Mouse (Mus musculus) large intestine, adult 2 months (tissue): ENCODE data around the gene Thsd7a. TPM values are rescaled to one million over a fixed set of nuclear protein-coding genes. Genes with fewer than 3 reads are reported as not detected.

ENCODE experiments used
- DNase-seq: peaks from one replicate; pipeline ENCODE4 v3.0.0-alpha.2; 2012; ENCODE audit warnings: low read depth, low spot score
- WGBS: fragments of 180-500 bp; shearing (Covaris S2); methylation state at CpG from one replicate; pipeline ENCODE4 v1.1.7; 2018; 5-methylcytosine and 5-hydroxymethylcytosine counted together
- polyA plus RNA-seq: library from polyadenylated mRNA; depleted of rRNA; stranded (reverse); fragments of >200 nt; gene quantifications from 2 replicates; pipeline ENCODE4 v1.2.3, GENCODE M21; 2012

Gene Thsd7a
- polyA plus RNA-seq, 1 experiment, result 0.50 TPM

DNA sequence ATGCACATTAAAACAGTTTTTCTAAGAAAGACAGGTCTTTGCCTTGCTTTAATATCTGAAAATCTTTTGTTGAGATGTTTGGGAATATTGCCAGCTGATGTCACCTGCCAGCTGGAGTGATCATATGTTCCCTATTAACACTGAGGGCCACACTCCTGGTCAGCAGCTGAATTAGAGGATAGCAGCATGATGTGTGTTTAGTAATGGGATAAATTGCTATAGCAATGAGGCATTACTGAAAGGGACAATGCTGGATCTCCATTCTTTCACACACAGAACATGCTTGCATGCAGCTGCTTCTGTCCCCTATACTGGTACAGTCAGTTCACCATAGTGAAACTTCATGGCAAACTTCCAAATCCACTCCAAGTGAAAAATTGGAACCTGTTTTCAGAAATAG lies 230.1 kb downstream of the Thsd7a start:
- no peak for DNase-seq

DNA sequence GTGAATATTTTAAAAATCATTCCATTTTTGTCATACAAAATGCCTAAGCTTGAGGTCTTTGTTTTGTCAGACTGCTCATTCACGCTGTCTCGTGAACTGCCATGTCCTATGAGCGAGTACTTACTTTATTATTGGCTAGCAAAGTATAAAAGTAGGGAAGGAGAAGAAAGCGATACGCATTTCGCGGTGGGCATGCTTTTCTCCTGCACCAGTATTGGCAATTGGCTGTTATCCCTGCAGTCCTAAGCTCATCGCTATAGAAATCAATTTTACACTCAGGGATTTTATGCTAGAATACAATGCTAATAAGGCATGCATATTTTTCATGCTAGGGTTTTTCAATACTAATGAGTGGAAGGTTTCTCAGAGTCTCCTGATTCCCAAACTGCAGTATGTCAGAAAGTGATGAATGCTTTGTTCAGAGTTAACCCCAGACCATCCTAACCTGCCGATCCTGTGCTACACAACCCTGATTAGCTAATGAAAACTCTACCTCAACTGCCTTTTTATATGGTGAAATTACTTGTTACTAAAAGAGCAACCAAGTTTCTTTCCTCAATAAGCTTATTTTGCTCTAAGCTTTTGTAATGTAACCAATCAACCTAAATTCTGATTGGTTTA lies 230.8 kb downstream of the Thsd7a start:
- no peak for DNase-seq
- WGBS, result 91% methylated on average over 9 of the region's 9 CpGs

DNA sequence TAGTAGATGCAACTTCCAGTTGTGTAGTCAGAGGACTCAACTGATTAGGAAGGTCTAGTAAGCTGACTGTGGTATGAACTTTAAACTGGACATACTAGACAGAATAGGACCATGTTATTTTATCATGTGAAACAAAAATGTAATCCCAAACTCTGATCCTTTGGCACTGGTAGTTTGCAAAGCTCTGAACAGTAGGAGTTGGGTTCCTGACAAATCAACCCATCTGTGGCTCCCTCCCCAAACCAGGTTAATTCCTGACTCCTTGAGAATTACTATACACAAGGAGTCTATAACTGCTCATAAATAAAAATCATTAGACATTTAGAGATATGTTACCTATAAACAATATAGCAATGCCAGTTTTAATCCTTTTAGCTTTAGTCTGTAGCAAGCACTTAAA lies 231.5 kb downstream of the Thsd7a start:
- DNase-seq, result no peak

DNA sequence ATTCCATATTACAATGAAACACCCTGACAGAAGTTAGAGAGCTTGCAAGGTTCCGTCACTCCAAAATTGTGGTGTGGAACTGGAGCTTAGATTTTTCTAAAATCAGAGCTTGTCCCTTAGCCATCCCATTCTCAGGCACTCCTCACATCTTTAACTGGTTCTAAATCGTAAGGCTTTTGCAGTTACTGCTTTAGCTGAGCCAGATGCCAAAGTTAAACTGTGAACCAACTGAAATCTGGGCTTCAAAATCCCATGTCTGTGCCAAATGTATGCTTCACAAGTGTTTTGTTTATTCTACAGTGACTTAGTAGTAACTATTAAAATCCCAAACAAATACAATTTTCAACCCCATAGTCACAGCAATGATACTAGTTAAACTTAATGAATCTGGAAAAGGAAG lies 242.3 kb downstream of the Thsd7a start:
- DNase-seq, result no peak
- WGBS, result 66% methylated on average over 2 of the region's 2 CpGs

DNA sequence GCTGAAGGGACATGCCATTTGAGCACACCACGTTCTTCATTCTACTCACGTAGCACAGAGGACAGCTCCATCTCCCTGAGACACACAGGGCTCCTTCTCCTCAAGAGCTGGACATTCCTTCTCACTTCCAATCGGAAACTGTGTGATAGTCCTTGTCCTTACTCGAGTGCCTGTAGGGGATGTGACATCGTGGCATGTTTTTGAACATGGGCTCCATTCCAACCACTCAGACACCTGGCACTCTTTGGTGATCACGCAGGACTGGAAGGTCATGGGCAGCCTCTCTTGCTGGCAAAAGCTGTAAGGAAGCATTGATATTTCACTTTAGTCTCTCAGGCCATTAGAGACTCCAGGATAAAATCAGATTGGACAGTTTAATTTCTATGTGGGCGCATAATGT lies 245.3 kb downstream of the Thsd7a start:
- 87% methylated on average over 7 of the region's 7 CpGs for WGBS

DNA sequence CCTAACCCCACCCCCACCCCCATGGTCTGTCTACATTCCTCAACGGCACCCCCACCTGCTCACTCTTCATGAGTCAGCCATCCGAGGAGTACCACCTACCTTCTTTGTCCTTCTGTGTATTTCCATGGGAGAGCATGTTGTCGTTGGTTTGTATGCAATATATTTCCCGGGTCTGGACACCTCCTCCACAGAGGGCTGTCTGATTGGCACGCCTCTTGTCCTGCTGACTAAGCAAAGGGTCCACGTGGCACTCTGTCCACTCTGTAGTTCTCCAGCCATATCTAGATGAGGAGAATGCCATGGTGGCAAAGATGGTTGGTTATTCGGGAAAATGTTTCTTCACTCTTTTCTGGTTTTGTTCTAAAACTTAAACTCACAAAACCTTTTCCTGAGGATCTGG lies 248.3 kb downstream of the Thsd7a start:
- WGBS, result 70% methylated on average over 7 of the region's 7 CpGs
- DNase-seq, result no peak

More for the DNA sequence above, 245.3 kb downstream of the Thsd7a start:
- no peak for DNase-seq

DNA sequence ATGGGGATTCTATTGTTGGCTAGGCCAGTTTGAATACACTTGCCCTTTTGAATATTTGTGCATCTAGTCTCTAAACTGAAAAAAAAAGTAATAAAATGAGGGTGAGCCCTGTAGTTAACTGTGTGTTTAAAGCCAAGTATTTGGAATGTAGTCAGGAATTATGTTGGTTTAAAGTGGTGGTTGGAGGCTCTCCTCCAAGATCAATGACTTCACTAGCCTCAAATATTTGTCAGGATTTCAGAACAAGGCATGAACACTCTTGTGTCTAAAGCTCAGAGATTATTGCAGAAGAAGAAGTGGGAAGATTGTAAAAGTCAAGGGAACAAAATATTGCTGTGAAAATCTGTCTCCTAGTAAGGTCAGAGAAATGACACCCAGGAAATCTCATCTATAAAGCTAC lies 249.3 kb downstream of the Thsd7a start:
- no peak for DNase-seq

DNA sequence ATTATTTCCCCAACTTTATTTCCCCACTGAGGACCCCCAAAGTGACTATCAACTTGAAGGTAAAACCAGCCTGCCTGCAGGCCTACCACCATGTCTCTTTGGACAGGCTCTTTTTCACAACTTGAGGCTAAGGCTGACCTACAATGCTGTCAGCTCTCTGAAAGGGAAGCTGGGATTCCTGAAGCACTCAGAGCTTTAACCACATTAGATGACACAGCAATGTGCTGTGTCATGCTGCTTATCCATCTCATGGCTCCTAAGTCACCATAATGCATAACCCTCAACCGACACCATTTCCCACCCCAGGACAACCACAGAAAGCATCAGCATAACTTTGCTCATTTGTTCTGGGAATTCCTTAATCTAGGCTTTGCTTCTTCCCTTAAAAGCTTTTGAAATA lies 255.6 kb downstream of the Thsd7a start:
- DNase-seq, result no peak
- 81% methylated on average over 1 of the region's 1 CpGs for WGBS

DNA sequence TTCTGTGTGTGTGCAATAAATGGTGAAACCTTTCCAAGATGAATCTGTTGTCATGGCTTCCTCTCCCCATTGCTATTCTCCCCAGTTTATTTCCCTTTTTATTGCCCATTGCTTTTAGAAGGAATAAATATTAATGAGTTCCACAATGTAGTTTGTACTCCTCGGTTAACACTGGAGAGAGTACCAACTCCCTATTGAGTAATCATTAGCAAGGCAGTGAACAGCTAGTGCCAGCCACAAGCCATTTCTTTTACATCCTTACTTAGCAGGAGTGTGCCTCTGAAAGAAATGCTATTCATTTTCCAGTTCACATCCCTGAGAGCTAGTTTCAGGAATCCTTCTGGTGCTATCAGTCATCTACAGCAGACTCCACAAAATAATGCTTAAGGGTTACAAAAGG lies 260.3 kb downstream of the Thsd7a start:
- WGBS, result 63% methylated on average over 1 of the region's 1 CpGs
- no peak for DNase-seq

DNA sequence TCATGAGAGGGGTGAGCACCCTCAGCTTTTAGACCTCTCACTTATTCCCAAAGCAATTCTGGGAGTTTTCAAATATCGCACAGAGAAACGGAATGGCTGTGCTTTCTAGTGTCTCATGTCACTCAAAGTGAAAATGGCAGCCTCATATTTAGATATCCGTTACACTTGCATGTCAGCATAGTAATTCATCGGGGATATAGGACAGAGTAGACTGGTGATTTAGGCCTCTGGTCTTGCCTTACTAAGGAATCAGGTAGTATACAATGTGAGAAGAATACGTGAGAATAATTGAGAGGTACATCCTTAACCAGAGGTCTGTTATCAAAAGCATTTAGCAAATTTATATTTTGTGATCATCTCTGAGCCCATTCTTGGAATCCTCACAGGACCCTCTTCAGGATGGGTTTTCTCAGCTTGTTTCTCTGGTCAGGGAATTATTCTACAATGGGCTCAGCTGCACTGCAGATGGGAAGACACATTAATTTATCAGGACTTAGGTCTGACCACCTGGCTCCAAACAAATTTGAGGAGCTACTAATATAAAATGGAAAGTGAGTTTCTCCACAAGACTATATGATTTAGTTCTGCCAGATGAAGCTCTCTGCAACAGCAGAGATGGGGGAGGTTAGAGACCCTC lies 267.6 kb downstream of the Thsd7a start:
- no peak for DNase-seq
- WGBS, result 90% methylated on average over 5 of the region's 5 CpGs

DNA sequence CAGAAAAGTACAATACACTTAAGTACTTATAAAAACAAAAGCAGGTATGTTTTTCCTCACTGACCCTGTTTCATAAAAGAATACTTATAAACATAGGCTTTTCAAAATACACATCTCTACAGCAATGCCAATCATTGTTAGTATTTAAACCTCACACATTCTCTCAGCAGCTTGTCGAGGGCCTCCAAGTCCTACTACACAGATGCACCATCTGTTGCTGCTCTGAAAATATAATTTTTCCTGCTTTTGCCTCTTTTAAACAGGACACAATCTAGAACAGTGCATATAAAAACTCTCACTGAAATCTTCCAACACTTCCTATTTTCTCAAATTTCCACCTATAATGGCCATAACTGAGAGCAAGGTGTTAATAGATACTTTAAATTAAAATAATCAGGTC lies 270.9 kb downstream of the Thsd7a start:
- WGBS, result 62% methylated on average over 1 of the region's 1 CpGs
- DNase-seq, result no peak

DNA sequence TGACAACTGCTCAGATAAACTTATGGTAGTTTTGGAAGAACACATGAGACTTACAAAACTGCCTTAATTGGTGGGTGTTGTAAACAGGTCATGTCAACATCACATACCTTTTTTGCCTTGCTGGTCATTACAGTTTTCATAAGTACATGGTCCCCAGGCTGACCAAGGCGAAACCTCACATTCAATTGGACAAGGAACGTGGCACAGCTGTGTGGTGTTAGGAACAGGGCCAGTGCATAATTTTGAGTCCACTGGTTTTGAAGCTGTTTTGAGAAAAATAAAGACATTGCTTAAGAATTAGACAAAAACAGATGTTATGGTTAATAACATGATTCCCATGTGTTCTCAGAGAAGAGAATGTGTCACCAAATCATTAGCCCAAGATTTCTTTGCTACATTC lies 278.3 kb downstream of the Thsd7a start:
- WGBS, result 67% methylated on average over 2 of the region's 2 CpGs
- DNase-seq, result no peak

DNA sequence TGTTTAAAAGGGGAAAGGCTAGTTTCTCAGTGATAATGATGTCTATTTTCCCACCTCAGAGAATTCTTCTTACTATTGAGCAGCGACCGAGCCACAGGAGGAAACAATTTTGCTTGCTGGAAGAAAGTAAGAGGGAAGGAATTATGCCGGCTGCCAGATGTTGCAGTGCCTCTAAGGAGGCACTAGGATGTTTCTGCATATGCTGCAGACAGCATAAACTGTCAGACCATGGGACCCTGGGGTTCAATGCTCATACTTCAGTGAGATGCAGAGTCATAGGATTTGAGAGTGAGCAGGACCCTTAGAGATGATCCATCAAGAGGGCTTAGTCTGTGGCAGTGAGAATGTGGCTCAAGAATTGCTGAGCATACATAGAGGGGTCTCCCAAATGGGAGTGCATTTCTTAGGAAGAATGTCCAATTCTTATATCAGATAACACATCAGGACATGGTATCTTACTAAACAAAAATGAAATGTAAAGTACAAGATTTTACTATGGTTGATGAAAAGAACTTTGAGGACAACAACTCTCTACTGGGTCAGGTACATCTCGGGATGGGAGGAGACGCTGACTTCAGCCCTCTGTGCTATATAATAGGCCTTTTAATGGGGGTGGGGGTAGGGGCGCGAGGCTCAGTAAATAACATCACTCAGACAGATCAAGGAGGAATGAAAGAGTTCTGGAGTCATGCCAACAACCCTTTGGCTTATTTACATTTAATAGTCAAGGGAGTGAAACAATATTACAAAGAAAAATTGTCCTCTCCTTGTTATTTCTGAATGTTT lies 281.7 kb downstream of the Thsd7a start:
- no peak for DNase-seq
- WGBS, result 56% methylated on average over 7 of the region's 7 CpGs

DNA sequence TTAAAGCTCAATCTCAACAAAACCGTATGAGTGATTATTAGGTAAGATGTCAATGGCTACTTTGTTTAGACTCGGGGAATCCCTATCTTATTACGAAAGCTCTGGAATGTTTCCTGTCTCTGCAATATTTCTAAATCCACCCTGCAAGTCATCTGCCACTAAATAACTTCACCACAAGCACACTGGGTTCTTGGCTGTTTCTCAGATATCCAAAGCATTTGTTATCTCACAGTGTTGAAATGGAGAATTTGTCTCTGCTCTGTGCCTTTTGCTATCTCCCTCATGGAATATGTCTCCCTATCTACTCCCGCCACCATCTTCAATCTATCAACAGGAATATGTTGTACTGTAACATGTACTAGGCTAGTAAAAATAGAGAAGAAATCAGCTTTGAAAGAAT lies 290.4 kb downstream of the Thsd7a start:
- no peak for DNase-seq

DNA sequence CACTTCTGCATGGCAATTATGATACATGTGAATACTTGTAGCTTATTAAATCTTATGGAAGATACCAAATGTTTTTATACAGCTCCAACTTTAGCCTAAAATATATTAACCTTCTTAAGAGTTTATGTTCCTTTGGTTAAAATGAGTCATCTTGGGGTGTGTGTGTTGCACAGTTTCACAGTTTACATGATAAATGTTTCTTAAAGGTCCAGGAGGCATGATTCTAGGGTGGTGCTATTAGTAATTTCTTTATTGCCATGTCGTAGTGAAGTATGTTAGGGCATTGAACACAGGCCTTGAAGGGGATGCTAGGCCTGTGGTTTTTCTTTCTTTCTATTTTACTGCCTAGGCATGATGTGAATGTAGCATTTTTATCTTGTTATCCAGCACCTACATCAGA lies 291.8 kb downstream of the Thsd7a start:
- WGBS, result 62% methylated on average over 1 of the region's 1 CpGs
- DNase-seq, result no peak

More for the DNA sequence above, 290.4 kb downstream of the Thsd7a start:
- 76% methylated on average over 4 of the region's 4 CpGs for WGBS

DNA sequence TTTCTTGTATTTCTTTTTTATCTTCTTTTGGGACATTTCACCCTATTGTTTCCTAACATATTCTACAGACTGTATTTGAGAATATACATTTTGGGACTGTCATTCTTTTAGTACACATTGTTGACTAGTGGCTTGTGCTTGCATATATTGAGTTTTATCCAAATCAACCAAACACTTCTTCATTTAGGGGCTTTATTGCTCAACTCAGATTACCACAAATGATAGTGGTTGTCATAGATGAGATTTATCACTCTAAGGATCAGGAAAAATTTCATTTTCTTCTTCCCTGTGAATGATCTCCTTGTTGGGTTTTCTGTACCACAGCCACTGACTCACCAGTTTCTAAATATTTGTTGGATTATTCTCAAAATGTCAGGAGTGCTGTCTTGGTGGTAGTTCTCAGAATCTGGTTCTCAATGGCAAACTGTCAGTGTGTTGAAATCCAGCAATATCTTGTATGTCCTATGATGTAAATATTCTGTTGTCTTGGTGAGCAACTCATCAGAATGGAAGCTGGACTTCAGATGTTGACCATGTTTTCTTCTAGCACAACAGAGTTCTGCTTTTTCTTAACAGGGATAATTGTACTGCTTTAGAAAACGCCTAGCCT lies 294.2 kb downstream of the Thsd7a start:
- 33% methylated on average over 1 of the region's 1 CpGs for WGBS
- no peak for DNase-seq

DNA sequence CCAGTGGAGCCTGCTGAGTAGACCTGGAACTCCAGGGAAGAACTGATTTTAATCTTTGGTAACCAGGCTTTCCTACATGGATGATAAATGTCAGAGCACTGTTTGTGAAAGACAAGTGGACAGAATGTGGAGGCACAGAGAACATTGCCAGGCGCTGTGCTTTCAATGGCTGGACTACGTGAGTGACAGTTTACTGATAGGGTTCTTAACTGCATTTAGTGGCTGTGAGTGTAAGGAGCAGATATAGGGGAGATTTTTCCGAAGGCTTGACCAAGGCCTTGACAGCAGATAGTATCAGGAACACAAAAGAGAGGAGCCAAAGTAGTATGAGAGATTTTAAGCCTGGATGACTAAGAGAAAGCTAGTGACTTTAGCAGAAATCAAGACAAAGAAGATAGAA lies 295.1 kb downstream of the Thsd7a start:
- 74% methylated on average over 3 of the region's 3 CpGs for WGBS
- DNase-seq, result no peak

DNA sequence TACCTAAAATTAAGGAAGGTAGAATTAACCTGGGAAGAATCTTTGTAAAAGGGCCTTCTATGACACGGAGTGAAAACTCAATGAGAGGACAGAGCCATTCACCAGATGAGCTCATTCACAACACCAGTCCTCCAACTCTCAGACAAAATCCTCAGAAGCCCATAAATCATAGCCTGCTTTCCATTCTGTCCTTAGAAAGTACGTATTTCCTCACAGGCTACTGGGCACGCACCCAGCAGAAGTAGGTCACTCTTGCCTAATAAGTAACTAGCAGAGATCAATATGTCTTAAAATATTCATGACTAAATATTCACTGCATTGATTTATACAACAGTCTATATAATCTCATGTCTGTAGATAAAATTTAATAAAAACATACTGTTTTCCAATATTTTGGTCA lies 300.4 kb downstream of the Thsd7a start:
- WGBS, result 42% methylated on average over 3 of the region's 3 CpGs
- DNase-seq, result no peak

DNA sequence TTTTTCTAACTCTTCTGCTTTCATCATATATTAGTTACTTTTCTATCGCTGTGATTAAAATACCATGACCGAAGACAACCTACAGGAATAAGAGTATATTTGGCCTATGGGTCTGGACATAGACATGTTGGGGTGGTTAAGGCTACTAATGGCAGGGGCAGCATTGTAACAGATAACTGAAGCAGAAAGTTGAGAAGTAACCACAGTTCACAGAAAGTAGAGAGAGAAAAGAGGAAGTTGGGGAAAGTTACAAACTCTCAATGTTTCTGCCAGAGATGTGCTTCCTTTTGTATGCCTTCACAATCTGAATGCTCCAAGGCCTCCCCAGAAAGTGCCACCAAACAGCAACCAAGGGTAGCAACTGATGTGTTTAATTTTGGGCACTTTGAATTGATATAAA lies 303.7 kb downstream of the Thsd7a start:
- DNase-seq, result no peak
- WGBS, result 93% methylated on average over 2 of the region's 2 CpGs

DNA sequence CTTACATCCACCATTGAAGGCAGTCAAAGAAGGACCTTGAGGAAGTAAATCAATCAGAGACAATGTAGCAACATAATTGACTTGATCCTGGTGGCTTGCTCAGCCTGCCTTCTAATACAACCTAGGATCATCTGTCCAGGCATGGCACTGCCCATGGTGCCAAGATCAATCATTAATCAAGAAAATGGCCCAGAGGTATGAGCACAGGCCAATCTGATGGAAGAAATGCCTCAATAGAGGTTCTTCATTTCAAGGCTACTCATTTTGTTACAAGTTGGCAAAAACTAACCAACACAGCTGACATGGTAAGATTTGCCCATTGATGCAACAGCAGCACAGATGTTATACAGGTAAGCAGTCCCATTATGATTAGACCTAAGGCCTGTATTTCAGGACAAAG lies 309.6 kb downstream of the Thsd7a start:
- no peak for DNase-seq

DNA sequence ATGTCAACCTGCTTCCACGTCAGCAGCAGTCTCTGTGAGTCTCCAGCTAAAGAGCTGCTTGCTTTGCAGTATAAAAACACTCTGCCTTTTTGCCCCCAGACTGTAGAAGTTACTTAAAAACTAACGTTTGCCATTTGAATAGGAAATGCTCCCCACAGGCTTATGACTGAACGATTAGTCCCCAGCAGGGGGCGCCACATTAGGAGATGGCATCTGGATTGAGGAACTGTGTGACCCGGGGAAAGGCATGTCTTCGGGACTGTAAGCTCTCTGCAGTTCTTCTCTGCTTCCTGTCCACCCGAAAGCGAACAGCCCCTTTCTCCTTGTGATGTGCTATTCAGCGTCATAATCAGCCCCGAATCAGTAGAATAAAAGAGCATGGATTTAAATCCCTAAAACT lies 330.1 kb downstream of the Thsd7a start:
- 89% methylated on average over 10 of the region's 10 CpGs for WGBS
- DNase-seq, result no peak
